Mouse (Mus musculus) midbrain, embryonic 10.5 days (tissue): ENCODE measurements around the gene Zswim4. TPM values are rescaled to one million over a fixed set of nuclear protein-coding genes. Genes with fewer than 3 reads are reported as not detected.
A peak's percentile ranks its signal among the peaks of the same experiment; 100 is the strongest.

ENCODE experiments used
- DNase-seq: peaks from one replicate; pipeline ENCODE4 v3.0.0-alpha.2; 2017; ENCODE audit warnings: low spot score
- H3K27ac ChIP-seq: fragments of 300-500 bp; sonication (generic); replicated peaks from 2 replicates; pipeline ENCODE4 v1.5.1; 2016; ENCODE audit warnings: mild to moderate bottlenecking
- H3K27me3 ChIP-seq: fragments of 300-500 bp; sonication (generic); 2 replicates; pipeline ENCODE4 v1.6.1; 2016; ENCODE audit warnings: low read depth, mild to moderate bottlenecking; ENCODE audit not compliant: poor library complexity, severe bottlenecking
- H3K36me3 ChIP-seq: fragments of 300-500 bp; sonication (generic); 2 replicates; pipeline ENCODE4 v1.6.1; 2016; ENCODE audit warnings: mild to moderate bottlenecking, moderate library complexity
- H3K4me1 ChIP-seq: fragments of 300-500 bp; sonication (generic); 2 replicates; pipeline ENCODE4 v1.6.1; 2016
- H3K4me3 ChIP-seq: fragments of 300-500 bp; sonication (generic); 2 replicates; pipeline ENCODE4 v1.5.1; 2016; ENCODE audit warnings: mild to moderate bottlenecking, moderate library complexity
- H3K9me3 ChIP-seq: fragments of 300-500 bp; sonication (generic); replicated peaks from 2 replicates; pipeline ENCODE4 v1.6.1; 2016; ENCODE audit warnings: mild to moderate bottlenecking
- WGBS: fragments of 180-500 bp; shearing (Covaris S2); methylation state at CpG from one replicate; pipeline ENCODE4 v1.1.7; 2016; 5-methylcytosine and 5-hydroxymethylcytosine counted together
- polyA plus RNA-seq: library from polyadenylated mRNA; unstranded; fragments of >200 nt; fragmentation: Nextera tagmentation; extraction: Ambion mirVana; gene quantifications from 2 replicates; pipeline ENCODE4 v1.2.1, GENCODE M21; 2016

Zswim4 gene
- polyA plus RNA-seq, 1 experiment from 2014 or later = 30.4 TPM

GRCm38 (mm10) chr8:84183261-84184084 is 53.4 kb downstream of the Zswim4 start:
- peaks cover 13% of the 10 kb centered on the region for H3K36me3 ChIP-seq
- peaks cover 4% of the 10 kb centered on the region; the same call in 1 of the 2 replicates for H3K9me3 ChIP-seq
- WGBS = 3% methylated on average over 86 of the region's 87 CpGs
- peaks cover 72% of the 10 kb centered on the region for H3K4me1 ChIP-seq
- H3K27ac ChIP-seq = peak overlapping the region; percentile 100
- H3K4me3 ChIP-seq = peak overlapping the region; percentile 94
- peak; percentile 70 for DNase-seq
- peaks cover 33% of the 10 kb centered on the region for H3K27me3 ChIP-seq

GRCm38 (mm10) chr8:84182833-84183232 is 54.0 kb downstream of the Zswim4 start:
- H3K9me3 ChIP-seq = peaks cover 4% of the 10 kb centered on the region; the same call in 1 of the 2 replicates
- peaks cover 19% of the 10 kb centered on the region for H3K36me3 ChIP-seq
- 70% methylated on average over 4 of the region's 4 CpGs for WGBS
- DNase-seq = no peak
- peaks cover 78% of the 10 kb centered on the region for H3K4me1 ChIP-seq
- peaks cover 27% of the 10 kb centered on the region for H3K27me3 ChIP-seq
- peak overlapping the region; percentile 94 for H3K4me3 ChIP-seq
- peak overlapping the region; percentile 100 for H3K27ac ChIP-seq

GRCm38 (mm10) chr8:84180530-84181190 is 56.2 kb downstream of the Zswim4 start:
- peak; percentile 90 for DNase-seq
- peaks cover 4% of the 10 kb centered on the region; the same call in 1 of the 2 replicates for H3K9me3 ChIP-seq
- peak overlapping the region; percentile 53 for H3K4me3 ChIP-seq
- WGBS = under 1% methylated on average over 16 of the region's 16 CpGs
- H3K36me3 ChIP-seq = peaks cover 38% of the 10 kb centered on the region
- peaks cover 15% of the 10 kb centered on the region for H3K27me3 ChIP-seq
- peaks cover 73% of the 10 kb centered on the region for H3K4me1 ChIP-seq
- peak overlapping the region; percentile 98 for H3K27ac ChIP-seq

- H3K27ac ChIP-seq = peak overlapping the region; percentile 98
- DNase-seq = no peak
- peaks cover 9% of the 10 kb centered on the region for H3K27me3 ChIP-seq
- peak overlapping the region; percentile 53 for H3K4me3 ChIP-seq
- H3K4me1 ChIP-seq = peaks cover 73% of the 10 kb centered on the region
- WGBS = 6% methylated on average over 4 of the region's 4 CpGs
- H3K36me3 ChIP-seq = peaks cover 45% of the 10 kb centered on the region
- no peaks in the 10 kb centered on the region for H3K9me3 ChIP-seq
These were observed 56.9 kb downstream of the Zswim4 start for GRCm38 (mm10) chr8:84179946-84180345.

GRCm38 (mm10) chr8:84178592-84178991 is 58.3 kb downstream of the Zswim4 start:
- Histone ChIP-seq H3K27ac (0 out of 2 replicates have a peak overlapping the region, but pooled peaks have one; percentile 42), H3K4me1 (peaks cover 60% of the 10 kb centered on the region), H3K36me3 (peaks cover 59% of the 10 kb centered on the region), H3K9me3 (no peaks in the 10 kb centered on the region), H3K27me3 (no peaks in the 10 kb centered on the region), H3K4me3 (no peak overlapping the region)
- WGBS = 80% methylated on average over 8 of the region's 8 CpGs
- no peak for DNase-seq

GRCm38 (mm10) chr8:84177405-84177804 is 59.5 kb downstream of the Zswim4 start:
- Histone ChIP-seq H3K27ac (no peak overlapping the region), H3K4me1 (peaks cover 49% of the 10 kb centered on the region), H3K9me3 (no peaks in the 10 kb centered on the region), H3K36me3 (peaks cover 71% of the 10 kb centered on the region), H3K4me3 (no peak overlapping the region), H3K27me3 (no peaks in the 10 kb centered on the region)
- WGBS = 84% methylated on average over 3 of the region's 3 CpGs
- DNase-seq = no peak

- H3K36me3 ChIP-seq = peaks cover 75% of the 10 kb centered on the region
These were observed 60.3 kb downstream of the Zswim4 start for GRCm38 (mm10) chr8:84176560-84176959.

GRCm38 (mm10) chr8:84173861-84174260 is 63.0 kb downstream of the Zswim4 start:
- Histone ChIP-seq H3K4me3 (no peak overlapping the region), H3K36me3 (peaks cover 85% of the 10 kb centered on the region), H3K4me1 (peaks cover 15% of the 10 kb centered on the region), H3K27me3 (no peaks in the 10 kb centered on the region), H3K27ac (no peak overlapping the region), H3K9me3 (no peaks in the 10 kb centered on the region)
- no peak for DNase-seq
- WGBS = 88% methylated on average over 6 of the region's 6 CpGs

More at GRCm38 (mm10) chr8:84176560-84176959, 60.3 kb downstream of the Zswim4 start:
- Histone ChIP-seq H3K4me1 (peaks cover 42% of the 10 kb centered on the region), H3K4me3 (no peak overlapping the region), H3K27ac (no peak overlapping the region), H3K9me3 (no peaks in the 10 kb centered on the region), H3K27me3 (no peaks in the 10 kb centered on the region)
- WGBS = 55% methylated on average over 3 of the region's 3 CpGs
- no peak for DNase-seq

- H3K4me3 ChIP-seq = no peak overlapping the region
- H3K36me3 ChIP-seq = peaks cover 55% of the 10 kb centered on the region
- WGBS = 93% methylated on average over 5 of the region's 5 CpGs
- DNase-seq = no peak
- no peak overlapping the region for H3K27ac ChIP-seq
- H3K4me1 ChIP-seq = 0 out of 2 replicates have a peak, but pooled peaks cover 6% of the 10 kb centered on the region
- no peaks in the 10 kb centered on the region for H3K9me3 ChIP-seq
- no peaks in the 10 kb centered on the region for H3K27me3 ChIP-seq
These were observed 66.8 kb downstream of the Zswim4 start for GRCm38 (mm10) chr8:84170096-84170495.

GRCm38 (mm10) chr8:84167696-84168095 is 69.2 kb downstream of the Zswim4 start:
- Histone ChIP-seq H3K27me3 (no peaks in the 10 kb centered on the region), H3K9me3 (no peaks in the 10 kb centered on the region)
- WGBS = 86% methylated on average over 2 of the region's 2 CpGs

More at GRCm38 (mm10) chr8:84167696-84168095, 69.2 kb downstream of the Zswim4 start:
- Histone ChIP-seq H3K4me1 (0 out of 2 replicates have a peak, but pooled peaks cover 6% of the 10 kb centered on the region), H3K27ac (no peak overlapping the region), H3K36me3 (peaks cover 37% of the 10 kb centered on the region), H3K4me3 (no peak overlapping the region)
- no peak for DNase-seq
